Mouse (Mus musculus) CH12.LX (cell line): ENCODE measurements at regions not wholly inside any gene's neighbourhood (a gene's known extent, or its start where the extent isn't known, plus 50 kb on each side); places are given as distances from the start of the nearest gene placed in this dataset.

Source experiments
- BHLHE40 ChIP-seq: IDR thresholded peaks from 2 replicates; pipeline ENCODE4 v1.6.1; 2011; ENCODE audit warnings: mild to moderate bottlenecking, low read depth, low read length, improper control_type of control experiment
- CTCF ChIP-seq, 2 experiments: IDR thresholded peaks in 1 of 2; conservative IDR thresholded peaks in 1 of 2; 2 replicates each; pipeline ENCODE4 v1.5.1; 2011 to 2012; ENCODE audit warnings: low read depth in 2 of 2, low read length in 2 of 2, improper control_type of control experiment in 1 of 2, inconsistent platforms in 1 of 2, mild to moderate bottlenecking in 1 of 2, moderate library complexity in 1 of 2
- KAT2A ChIP-seq: IDR thresholded peaks from 2 replicates; pipeline ENCODE4 v1.6.1; 2012; ENCODE audit warnings: low read length, improper control_type of control experiment, inconsistent platforms; ENCODE audit not compliant: insufficient replicate concordance
- MAX ChIP-seq: IDR thresholded peaks from 2 replicates; pipeline ENCODE4 v1.6.1; 2011; ENCODE audit warnings: low read length, improper control_type of control experiment
- POLR2A ChIP-seq: IDR thresholded peaks from 2 replicates; pipeline ENCODE4 v1.6.1; 2011; ENCODE audit warnings: low read depth, mild to moderate bottlenecking, improper control_type of control experiment, low read length
- RCOR1 ChIP-seq: conservative IDR thresholded peaks from 2 replicates; pipeline ENCODE4 v1.6.1; 2012; ENCODE audit warnings: low read depth, mild to moderate bottlenecking, inconsistent platforms, low read length, improper control_type of control experiment
- ZC3H11A ChIP-seq: IDR thresholded peaks from 2 replicates; pipeline ENCODE4 v1.6.1; 2012; ENCODE audit warnings: low read depth, mild to moderate bottlenecking, inconsistent platforms, low read length, improper control_type of control experiment
- ZKSCAN1 ChIP-seq: IDR thresholded peaks from 2 replicates; pipeline ENCODE4 v1.6.1; 2012; ENCODE audit warnings: low read depth, inconsistent platforms, low read length, improper control_type of control experiment, borderline replicate concordance

GRCm38 (mm10) chr15:92946216-92946615 lies 328.8 kb downstream of the Gxylt1 start:
- TF ChIP-seq MAX: no peak
- no peak for TF ChIP-seq ZC3H11A
- TF ChIP-seq ZKSCAN1: no peak
- no peak for TF ChIP-seq CTCF (conservative IDR thresholded peaks at IDR 0.05 in 1 of 2, IDR thresholded peaks at IDR 0.05 in 1 of 2; ENCODE audit: low read depth in 2 of 2, low read length in 2 of 2)
- no peak for TF ChIP-seq POLR2A
- TF ChIP-seq KAT2A: no peak
- no peak for TF ChIP-seq BHLHE40
- TF ChIP-seq RCOR1: no peak
